Mouse (Mus musculus): ENCODE measurements around the gene Hist1h2bh. TPM values are rescaled to one million over a fixed set of nuclear protein-coding genes. Genes with fewer than 3 reads are reported as not detected.
"Not testable (repeated sequence)": the region's sequence is repeated elsewhere in the genome, so short reads cannot be mapped to it uniquely, and the experiment has no call there.

Hist1h2bh gene
- polyA plus RNA-seq, 1 experiment from 2014 or later, result 0.82 TPM

GRCm38 (mm10) chr13:23536076-23536822 is 6.9 kb downstream of the Hist1h2bh start:
- no peak for DNase-seq (ENCODE audit: low spot score)
- Histone ChIP-seq H3K9ac (ENCODE audit: low read length) (peak overlapping the region; percentile 67), H3K4me3 (ENCODE audit: low read depth, low read length) (peak overlapping the region; percentile 42), H3K27ac (ENCODE audit: low read depth, low read length) (peak overlapping the region; percentile 67), H3K36me3 (ENCODE audit: control insufficient read depth, insufficient read depth, low read length) (no peaks in the 10 kb centered on the region), H3K9me3 (ENCODE audit: control insufficient read depth, low read length) (no peaks in the 10 kb centered on the region), H3K27me3 (ENCODE audit: control insufficient read depth, insufficient read depth, low read length) (no peaks in the 10 kb centered on the region), H3K4me2 (ENCODE audit: low read depth) (peak overlapping the region; percentile 73), H3K4me1 (ENCODE audit: control insufficient read depth, insufficient read depth, low read length) (peaks cover 13% of the 10 kb centered on the region; the same call in 1 of the 2 replicates)
- 21% methylated on average over 7 of the region's 7 CpGs for WGBS
- no peak for ATAC-seq (ENCODE audit: insufficient read depth, low FRiP score, low TSS enrichment)

GRCm38 (mm10) chr13:23535137-23536075 is 7.8 kb downstream of the Hist1h2bh start, which contains the start of gene Hist1h3g:
Gene Hist1h3g (plus strand): TSS chr13:23535422.
- DNase-seq (ENCODE audit: low spot score), result peak; percentile 90
- not testable (repeated sequence) for H3K36me3 ChIP-seq (ENCODE audit: control insufficient read depth, insufficient read depth, low read length); H3K9me3 ChIP-seq (ENCODE audit: control insufficient read depth, low read length); H3K27me3 ChIP-seq (ENCODE audit: control insufficient read depth, insufficient read depth, low read length)
- ATAC-seq (ENCODE audit: insufficient read depth, low FRiP score, low TSS enrichment), result peak; percentile 90
- H3K27ac ChIP-seq (ENCODE audit: low read depth, low read length), result peak within 1 kb of the TSS; percentile 92
- H3K4me1 ChIP-seq (ENCODE audit: control insufficient read depth, insufficient read depth, low read length), result peaks cover 13% of the 10 kb centered on the region; the same call in 1 of the 2 replicates
- peak within 1 kb of the TSS; percentile 78 for H3K9ac ChIP-seq (ENCODE audit: low read length)
- under 1% methylated on average over 46 of the region's 62 CpGs for WGBS
- peak within 1 kb of the TSS; percentile 73 for H3K4me2 ChIP-seq (ENCODE audit: low read depth)
- peak within 1 kb of the TSS; percentile 42 for H3K4me3 ChIP-seq (ENCODE audit: low read depth, low read length)

- H3K36me3 ChIP-seq (ENCODE audit: control insufficient read depth, insufficient read depth, low read length), result no peaks in the 10 kb centered on the region
- H3K9me3 ChIP-seq (ENCODE audit: control insufficient read depth, low read length), result no peaks in the 10 kb centered on the region
- peak overlapping the region; percentile 73 for H3K4me2 ChIP-seq (ENCODE audit: low read depth)
- H3K27me3 ChIP-seq (ENCODE audit: control insufficient read depth, insufficient read depth, low read length), result no peaks in the 10 kb centered on the region
- peak overlapping the region; percentile 78 for H3K9ac ChIP-seq (ENCODE audit: low read length)
- ATAC-seq (ENCODE audit: insufficient read depth, low FRiP score, low TSS enrichment) (peak; percentile 1; the same call in 1 of the 2 replicates), DNase-seq (ENCODE audit: low spot score) (no peak)
- H3K4me1 ChIP-seq (ENCODE audit: control insufficient read depth, insufficient read depth, low read length), result peaks cover 13% of the 10 kb centered on the region; the same call in 1 of the 2 replicates
- peak overlapping the region; percentile 92 for H3K27ac ChIP-seq (ENCODE audit: low read depth, low read length)
- 1% methylated on average over 15 of the region's 15 CpGs for WGBS
- peak overlapping the region; percentile 42 for H3K4me3 ChIP-seq (ENCODE audit: low read depth, low read length)
Observed at GRCm38 (mm10) chr13:23534368-23535131, 8.6 kb downstream of the Hist1h2bh start.

GRCm38 (mm10) chr13:23533560-23534367 is 9.4 kb downstream of the Hist1h2bh start, which contains the start of gene Hist1h2af:
Gene Hist1h2af (plus strand): TSS chr13:23533906.
- H3K4me2 ChIP-seq (ENCODE audit: low read depth), result peak within 1 kb of the TSS; percentile 73
- ATAC-seq (ENCODE audit: insufficient read depth, low FRiP score, low TSS enrichment), result peak; percentile 33
- peak; percentile 82 for DNase-seq (ENCODE audit: low spot score)
- peak within 1 kb of the TSS; percentile 92 for H3K27ac ChIP-seq (ENCODE audit: low read depth, low read length)
- not testable (repeated sequence) for H3K27me3 ChIP-seq (ENCODE audit: control insufficient read depth, insufficient read depth, low read length); H3K9me3 ChIP-seq (ENCODE audit: control insufficient read depth, low read length); H3K36me3 ChIP-seq (ENCODE audit: control insufficient read depth, insufficient read depth, low read length)
- WGBS, result under 1% methylated on average over 17 of the region's 53 CpGs
- peak within 1 kb of the TSS; percentile 78 for H3K9ac ChIP-seq (ENCODE audit: low read length)
- peak within 1 kb of the TSS; percentile 42 for H3K4me3 ChIP-seq (ENCODE audit: low read depth, low read length)
- H3K4me1 ChIP-seq (ENCODE audit: control insufficient read depth, insufficient read depth, low read length), result peaks cover 16% of the 10 kb centered on the region

GRCm38 (mm10) chr13:23532262-23533075 is 10.7 kb downstream of the Hist1h2bh start:
- Histone ChIP-seq H3K4me3 (ENCODE audit: low read depth, low read length) (peak overlapping the region; percentile 42), H3K9me3 (ENCODE audit: control insufficient read depth, low read length) (no peaks in the 10 kb centered on the region), H3K4me2 (ENCODE audit: low read depth) (peak overlapping the region; percentile 73), H3K9ac (ENCODE audit: low read length) (peak overlapping the region; percentile 78), H3K36me3 (ENCODE audit: control insufficient read depth, insufficient read depth, low read length) (no peaks in the 10 kb centered on the region), H3K4me1 (ENCODE audit: control insufficient read depth, insufficient read depth, low read length) (peaks cover 16% of the 10 kb centered on the region), H3K27me3 (ENCODE audit: control insufficient read depth, insufficient read depth, low read length) (no peaks in the 10 kb centered on the region), H3K27ac (ENCODE audit: low read depth, low read length) (peak overlapping the region; percentile 92)
- ATAC-seq (ENCODE audit: insufficient read depth, low FRiP score, low TSS enrichment), result no peak
- WGBS, result 25% methylated on average over 9 of the region's 9 CpGs
- DNase-seq (ENCODE audit: low spot score), result peak; percentile 37

- peak within 1 kb of the TSS; percentile 73 for H3K4me2 ChIP-seq (ENCODE audit: low read depth)
- WGBS, result under 1% methylated on average over 52 of the region's 70 CpGs
- peak within 1 kb of the TSS; percentile 78 for H3K9ac ChIP-seq (ENCODE audit: low read length)
- no peaks in the 10 kb centered on the region for H3K36me3 ChIP-seq (ENCODE audit: control insufficient read depth, insufficient read depth, low read length)
- peaks cover 12% of the 10 kb centered on the region for H3K4me1 ChIP-seq (ENCODE audit: control insufficient read depth, insufficient read depth, low read length)
- peak within 1 kb of the TSS; percentile 92 for H3K27ac ChIP-seq (ENCODE audit: low read depth, low read length)
- H3K27me3 ChIP-seq (ENCODE audit: control insufficient read depth, insufficient read depth, low read length), result no peaks in the 10 kb centered on the region
- H3K9me3 ChIP-seq (ENCODE audit: control insufficient read depth, low read length), result no peaks in the 10 kb centered on the region
- H3K4me3 ChIP-seq (ENCODE audit: low read depth, low read length), result peak within 1 kb of the TSS; percentile 41
- ATAC-seq (ENCODE audit: insufficient read depth, low FRiP score, low TSS enrichment) (peak; percentile 71), DNase-seq (ENCODE audit: low spot score) (peak; percentile 95)
Observed at GRCm38 (mm10) chr13:23530901-23531875, 12.0 kb downstream of the Hist1h2bh start, which contains the start of gene Hist1h4h. Gene Hist1h4h (plus strand): TSS chr13:23531050.

Measured in neural tube, embryonic 11.5 days (tissue).